Mouse (Mus musculus): Measurements from ENCODE around the gene Ptpn12. TPM values are rescaled to one million over a fixed set of nuclear protein-coding genes. Genes with fewer than 3 reads are reported as not detected.

The Ptpn12 gene
- polyA plus RNA-seq, 1 experiment from 2014 or later = 31.1 TPM

DNA sequence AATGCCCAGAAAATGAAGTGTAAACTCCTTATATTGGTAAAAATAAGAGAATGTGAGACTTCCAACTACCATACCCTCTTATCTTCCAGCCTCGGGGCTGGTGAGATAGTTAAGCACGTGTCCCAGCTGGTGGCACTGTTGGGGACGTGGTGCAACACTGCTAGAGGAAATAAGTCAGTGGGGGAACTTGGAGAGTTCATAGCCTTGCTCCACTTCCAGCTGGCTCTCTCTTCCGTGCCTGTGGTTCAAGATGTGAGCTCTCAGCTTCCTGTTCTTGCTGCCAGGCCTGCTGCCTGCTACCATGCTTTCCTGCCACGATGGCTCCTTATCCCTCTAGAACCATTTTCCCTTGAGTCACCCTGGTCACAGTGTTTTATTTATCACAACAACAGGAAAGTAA lies 114.5 kb downstream of the Ptpn12 start:
- DNase-seq (peak; percentile 48), ATAC-seq (ENCODE audit: insufficient read depth) (peak; percentile 32; the same call in 1 of the 2 replicates)
- no peak overlapping the region for H3K9ac ChIP-seq
- H3K4me2 ChIP-seq = no peak overlapping the region
- no peaks in the 10 kb centered on the region for H3K36me3 ChIP-seq (ENCODE audit: insufficient read depth)
- TF ChIP-seq CTCF (IDR thresholded peaks at IDR 0.05; ENCODE audit: low read depth) = no peak
- H3K27me3 ChIP-seq (ENCODE audit: insufficient read depth, low read length) = no peaks in the 10 kb centered on the region
- H3K9me3 ChIP-seq (ENCODE audit: low read depth, low read length) = no peaks in the 10 kb centered on the region
- H3K4me1 ChIP-seq (ENCODE audit: insufficient read depth) = no peaks in the 10 kb centered on the region; the same call in 1 of the 2 replicates
- no peak overlapping the region for H3K27ac ChIP-seq (ENCODE audit: low read depth)
- H3K4me3 ChIP-seq (ENCODE audit: low read depth, low read length) = no peak overlapping the region
- 27% methylated on average over 5 of the region's 5 CpGs for WGBS

DNA sequence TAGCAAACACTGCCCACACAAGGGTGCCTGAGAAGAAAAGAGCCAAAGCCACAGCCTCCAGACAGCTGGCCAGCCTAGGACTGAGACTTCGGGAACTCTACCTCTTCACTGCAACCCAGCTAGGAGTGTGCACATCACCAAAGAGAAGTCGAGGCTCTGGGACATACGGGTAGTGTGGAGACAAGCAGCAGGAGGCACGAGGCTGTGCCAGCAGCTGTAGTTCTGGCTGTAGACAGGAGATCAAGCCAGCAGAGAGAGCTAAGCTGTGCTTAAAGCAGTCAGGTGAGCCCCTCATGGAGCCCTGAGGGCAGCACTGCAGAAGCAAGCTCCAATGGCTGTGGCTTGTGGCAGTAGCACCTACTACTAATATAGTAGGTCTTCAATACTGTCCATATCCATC lies 115.0 kb downstream of the Ptpn12 start:
- Histone ChIP-seq H3K36me3 (ENCODE audit: insufficient read depth) (no peaks in the 10 kb centered on the region), H3K9ac (no peak overlapping the region), H3K27ac (ENCODE audit: low read depth) (no peak overlapping the region), H3K4me1 (ENCODE audit: insufficient read depth) (no peaks in the 10 kb centered on the region; the same call in 1 of the 2 replicates), H3K4me3 (ENCODE audit: low read depth, low read length) (no peak overlapping the region), H3K4me2 (no peak overlapping the region), H3K9me3 (ENCODE audit: low read depth, low read length) (no peaks in the 10 kb centered on the region), H3K27me3 (ENCODE audit: insufficient read depth, low read length) (no peaks in the 10 kb centered on the region)
- ATAC-seq (ENCODE audit: insufficient read depth) = no peak
- no peak for TF ChIP-seq CTCF (IDR thresholded peaks at IDR 0.05; ENCODE audit: low read depth)
- DNase-seq = no peak
- WGBS = 84% methylated on average over 4 of the region's 4 CpGs

DNA sequence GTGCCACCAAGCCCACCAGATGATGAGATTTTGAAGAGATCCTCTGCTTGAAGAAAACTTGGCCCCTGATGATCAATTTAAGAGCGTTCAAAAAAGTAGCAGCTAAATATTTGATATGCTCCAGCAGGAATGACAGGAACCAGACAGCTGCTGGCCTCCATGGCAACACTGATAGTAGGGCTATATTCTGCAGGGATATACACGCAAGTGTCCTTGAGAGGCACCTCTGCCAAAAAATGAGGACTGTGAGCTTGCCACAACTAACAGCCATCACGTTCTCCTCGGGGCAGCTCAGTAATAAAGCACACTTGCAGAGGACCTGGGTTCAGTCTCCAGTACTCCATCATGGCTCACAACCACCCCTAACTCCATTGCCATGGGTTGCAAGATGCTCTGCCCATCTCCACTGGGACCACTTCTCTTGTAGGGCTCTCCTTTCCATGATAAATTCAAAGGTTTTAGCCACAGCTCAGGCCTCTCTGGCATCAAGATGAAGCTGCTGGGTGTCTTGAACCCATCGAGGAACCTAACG lies 115.6 kb downstream of the Ptpn12 start:
- no peak for DNase-seq
- no peak overlapping the region for H3K4me2 ChIP-seq
- no peak overlapping the region for H3K4me3 ChIP-seq (ENCODE audit: low read depth, low read length)
- 80% methylated on average over 6 of the region's 6 CpGs for WGBS
- no peaks in the 10 kb centered on the region for H3K9me3 ChIP-seq (ENCODE audit: low read depth, low read length)
- H3K9ac ChIP-seq = no peak overlapping the region
- TF ChIP-seq CTCF (IDR thresholded peaks at IDR 0.05; ENCODE audit: low read depth) = no peak
- no peaks in the 10 kb centered on the region; the same call in 1 of the 2 replicates for H3K4me1 ChIP-seq (ENCODE audit: insufficient read depth)
- ATAC-seq (ENCODE audit: insufficient read depth) = no peak
- H3K27ac ChIP-seq (ENCODE audit: low read depth) = no peak overlapping the region
- H3K36me3 ChIP-seq (ENCODE audit: insufficient read depth) = no peaks in the 10 kb centered on the region
- H3K27me3 ChIP-seq (ENCODE audit: insufficient read depth, low read length) = no peaks in the 10 kb centered on the region

DNA sequence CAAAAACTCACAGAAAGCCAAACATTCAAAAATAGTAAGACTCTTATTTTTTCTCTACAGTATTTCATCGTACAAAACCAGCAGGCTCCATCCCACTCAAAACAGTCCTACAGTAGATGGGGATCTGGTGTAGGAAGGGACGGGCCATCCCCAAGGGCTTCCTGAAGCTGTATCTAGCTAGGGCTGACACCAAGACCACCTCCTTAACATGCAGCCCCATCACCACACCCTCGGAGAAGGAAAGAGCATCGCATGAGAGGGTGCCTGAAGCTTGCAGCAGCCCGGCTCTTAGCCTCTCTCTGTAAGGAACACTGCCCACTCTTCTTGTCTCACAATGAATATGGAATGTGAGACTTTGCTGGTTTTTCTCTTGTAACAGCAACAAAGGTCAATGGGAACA lies 117.2 kb downstream of the Ptpn12 start:
- Histone ChIP-seq H3K4me2 (no peak overlapping the region), H3K4me3 (ENCODE audit: low read depth, low read length) (no peak overlapping the region), H3K4me1 (ENCODE audit: insufficient read depth) (no peaks in the 10 kb centered on the region; the same call in 1 of the 2 replicates), H3K27ac (ENCODE audit: low read depth) (no peak overlapping the region), H3K36me3 (ENCODE audit: insufficient read depth) (no peaks in the 10 kb centered on the region), H3K9me3 (ENCODE audit: low read depth, low read length) (no peaks in the 10 kb centered on the region), H3K27me3 (ENCODE audit: insufficient read depth, low read length) (no peaks in the 10 kb centered on the region), H3K9ac (no peak overlapping the region)
- ATAC-seq (ENCODE audit: insufficient read depth) = no peak
- no peak for DNase-seq
- no peak for TF ChIP-seq CTCF (IDR thresholded peaks at IDR 0.05; ENCODE audit: low read depth)
- 61% methylated on average over 5 of the region's 5 CpGs for WGBS

Other genes starting within 250 kb of the Ptpn12 start
- 11.2 and 12.4 TPM in 2 replicates for gene Phtf2, start 173.8 kb downstream of the Ptpn12 start, polyA plus RNA-seq (2014; fragmentation: Nextera tagmentation; extraction: Ambion mirVana)
- gene Tmem60, start 173.7 kb downstream of the Ptpn12 start, polyA plus RNA-seq (2014; fragmentation: Nextera tagmentation; extraction: Ambion mirVana) = 43.9 and 45.2 TPM in 2 replicates
- 6.8 and 9.0 TPM in 2 replicates for gene Rsbn1l, start 99.5 kb downstream of the Ptpn12 start, polyA plus RNA-seq (2014; fragmentation: Nextera tagmentation; extraction: Ambion mirVana)
- 2.0 and 2.4 TPM in 2 replicates for gene Gsap, start 130.3 kb upstream of the Ptpn12 start, polyA plus RNA-seq (2014; fragmentation: Nextera tagmentation; extraction: Ambion mirVana)

Measured in lung, embryonic 14.5 days (tissue).